ENCODE assay signal across 26 mouse cellular contexts in the genomic region with DNA sequence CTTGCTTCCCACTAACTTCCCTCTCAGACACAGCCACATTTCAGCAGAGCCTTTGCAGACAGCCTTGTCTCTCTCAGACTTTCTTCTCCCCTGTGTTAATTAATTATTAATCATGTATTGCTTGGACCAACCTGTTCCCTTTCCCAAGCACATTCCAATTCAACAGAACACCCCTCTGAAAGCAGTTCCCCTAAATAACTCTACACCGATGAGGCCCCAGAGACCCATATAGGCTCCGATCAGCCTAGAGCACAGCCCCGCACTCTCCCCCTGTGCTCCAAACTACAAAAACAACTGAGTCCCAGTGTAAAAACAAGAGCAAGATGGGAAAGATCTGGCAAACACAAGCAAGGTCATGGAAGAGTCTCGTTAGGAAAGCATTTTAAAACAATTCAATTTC. TPM values are rescaled to one million over a fixed set of nuclear protein-coding genes. Genes with fewer than 3 reads are reported as not detected.
A peak's percentile ranks its signal among the peaks of the same experiment; 100 is the strongest.
DNase-seq lines count a peak whose midpoint lies in the region; ATAC-seq and TF ChIP-seq lines count a peak whose summit lies in the region.
"Had no signal": no experiment of that assay in that cellular context is flagged by ENCODE, and none has a peak within 500 bp of the region (broad histone marks: within the 10 kb centered on the region; RNA-seq: fewer than 3 reads in every experiment).

No protein-coding gene starts in this region.

- 58% methylated on average over 4 of the region's 4 CpGs for WGBS in intestine, embryonic 15.5 days
- 42% methylated on average over 4 of the region's 4 CpGs for WGBS in intestine, postnatal 0 days
- 41% methylated on average over 4 of the region's 4 CpGs for WGBS in limb, embryonic 12.5 days
- WGBS in limb, embryonic 10.5 days, result 82% methylated on average over 4 of the region's 4 CpGs
- WGBS in intestine, embryonic 16.5 days, result 48% methylated on average over 4 of the region's 4 CpGs
- WGBS in limb, embryonic 14.5 days, result 37% methylated on average over 4 of the region's 4 CpGs

- H3K9me3 ChIP-seq in intestine, embryonic 15.5 days, result no peaks in the 10 kb centered on the region
- no peaks in the 10 kb centered on the region for H3K9me3 ChIP-seq in intestine, postnatal 0 days (ENCODE audit: control insufficient read depth)
- no peaks in the 10 kb centered on the region; the same call in 1 of the 2 replicates for H3K9me3 ChIP-seq in limb, embryonic 12.5 days
- no peaks in the 10 kb centered on the region for H3K9me3 ChIP-seq in limb, embryonic 10.5 days (replicated peaks)
- no peaks in the 10 kb centered on the region for H3K9me3 ChIP-seq in intestine, embryonic 16.5 days (ENCODE audit: control insufficient read depth, low read length)
- H3K9me3 ChIP-seq in limb, embryonic 14.5 days (ENCODE audit: control insufficient read depth, low read length), result no peaks in the 10 kb centered on the region
- H3K9me3 ChIP-seq: embryonic facial prominence, embryonic 13.5 days; forebrain, embryonic 13.5 days; heart, embryonic 15.5 days had no signal

- TF ChIP-seq CTCF in intestine, postnatal 0 days (IDR thresholded peaks at IDR 0.05; ENCODE audit: low read depth), result no peak

- 0 out of 2 replicates have a peak overlapping the region, but pooled peaks have one; percentile 7 for H3K4me2 ChIP-seq in intestine, embryonic 15.5 days (replicated peaks)
- no peak overlapping the region for H3K4me2 ChIP-seq in intestine, postnatal 0 days (replicated peaks; ENCODE audit: low read depth)
- H3K4me2 ChIP-seq in limb, embryonic 12.5 days, result 0 out of 2 replicates have a peak overlapping the region, but pooled peaks have one; percentile 15
- H3K4me2 ChIP-seq in intestine, embryonic 16.5 days (ENCODE audit: low read depth, low read length), result no peak overlapping the region
- no peak overlapping the region for H3K4me2 ChIP-seq in limb, embryonic 14.5 days (replicated peaks; ENCODE audit: low read depth, low read length, severe bottlenecking)
- H3K4me2 ChIP-seq: embryonic facial prominence, embryonic 13.5 days; forebrain, embryonic 13.5 days; heart, embryonic 15.5 days; hindbrain, embryonic 14.5 days had no signal

- H3K27me3 ChIP-seq in intestine, embryonic 15.5 days (replicated peaks), result no peaks in the 10 kb centered on the region
- no peaks in the 10 kb centered on the region for H3K27me3 ChIP-seq in intestine, postnatal 0 days (replicated peaks; ENCODE audit: control insufficient read depth, insufficient read depth, low read length)
- no peaks in the 10 kb centered on the region for H3K27me3 ChIP-seq in limb, embryonic 12.5 days
- H3K27me3 ChIP-seq in limb, embryonic 10.5 days (ENCODE audit: low read depth, poor library complexity, severe bottlenecking), result no peaks in the 10 kb centered on the region; the same call in 1 of the 2 replicates
- no peaks in the 10 kb centered on the region for H3K27me3 ChIP-seq in intestine, embryonic 16.5 days (replicated peaks; ENCODE audit: control insufficient read depth, insufficient read depth, low read length)
- H3K27me3 ChIP-seq in limb, embryonic 14.5 days (ENCODE audit: control insufficient read depth, insufficient read depth, low read length), result no peaks in the 10 kb centered on the region
- H3K27me3 ChIP-seq: embryonic facial prominence, embryonic 13.5 days; forebrain, embryonic 13.5 days; heart, embryonic 15.5 days; liver, embryonic 13.5 days had no signal

- no peaks in the 10 kb centered on the region for H3K4me1 ChIP-seq in intestine, embryonic 15.5 days (replicated peaks)
- no peaks in the 10 kb centered on the region for H3K4me1 ChIP-seq in intestine, postnatal 0 days (replicated peaks; ENCODE audit: control insufficient read depth, insufficient read depth, low read length)
- peaks cover 14% of the 10 kb centered on the region for H3K4me1 ChIP-seq in limb, embryonic 12.5 days (replicated peaks)
- H3K4me1 ChIP-seq in limb, embryonic 10.5 days, result no peaks in the 10 kb centered on the region
- H3K4me1 ChIP-seq in intestine, embryonic 16.5 days (ENCODE audit: control insufficient read depth, insufficient read depth, low read length), result no peaks in the 10 kb centered on the region
- H3K4me1 ChIP-seq in limb, embryonic 14.5 days (ENCODE audit: control insufficient read depth, insufficient read depth, low read length), result no peaks in the 10 kb centered on the region
- H3K4me1 ChIP-seq: forebrain, embryonic 13.5 days; liver, embryonic 13.5 days had no signal

- H3K9ac ChIP-seq in intestine, embryonic 15.5 days, result no peak overlapping the region
- no peak overlapping the region for H3K9ac ChIP-seq in intestine, postnatal 0 days (ENCODE audit: low read depth, low read length)
- H3K9ac ChIP-seq in limb, embryonic 12.5 days (replicated peaks), result no peak overlapping the region
- no peak overlapping the region for H3K9ac ChIP-seq in intestine, embryonic 16.5 days (ENCODE audit: low read depth, low read length)
- no peak overlapping the region for H3K9ac ChIP-seq in limb, embryonic 14.5 days (ENCODE audit: low read depth, low read length, severe bottlenecking)
- H3K9ac ChIP-seq: embryonic facial prominence, embryonic 13.5 days; forebrain, embryonic 13.5 days; heart, embryonic 15.5 days; hindbrain, embryonic 14.5 days; liver, embryonic 13.5 days had no signal

- no peaks in the 10 kb centered on the region for H3K36me3 ChIP-seq in intestine, embryonic 15.5 days
- no peaks in the 10 kb centered on the region for H3K36me3 ChIP-seq in intestine, postnatal 0 days (ENCODE audit: control insufficient read depth, insufficient read depth)
- no peaks in the 10 kb centered on the region for H3K36me3 ChIP-seq in limb, embryonic 12.5 days
- no peaks in the 10 kb centered on the region for H3K36me3 ChIP-seq in limb, embryonic 10.5 days
- H3K36me3 ChIP-seq in intestine, embryonic 16.5 days (ENCODE audit: control insufficient read depth, insufficient read depth, low read length), result no peaks in the 10 kb centered on the region
- no peaks in the 10 kb centered on the region for H3K36me3 ChIP-seq in limb, embryonic 14.5 days (ENCODE audit: control insufficient read depth, insufficient read depth, low read length)
- H3K36me3 ChIP-seq: embryonic facial prominence, embryonic 13.5 days; heart, embryonic 15.5 days; liver, embryonic 13.5 days had no signal

- H3K27ac ChIP-seq in intestine, embryonic 15.5 days, result no peak overlapping the region
- no peak overlapping the region for H3K27ac ChIP-seq in intestine, postnatal 0 days (ENCODE audit: low read depth, low read length)
- H3K27ac ChIP-seq in limb, embryonic 12.5 days, result peak overlapping the region; percentile 76
- no peak overlapping the region for H3K27ac ChIP-seq in limb, embryonic 10.5 days
- H3K27ac ChIP-seq in intestine, embryonic 16.5 days (ENCODE audit: low read length), result no peak overlapping the region
- no peak overlapping the region for H3K27ac ChIP-seq in limb, embryonic 14.5 days (replicated peaks; ENCODE audit: low read depth, low read length)
- H3K27ac ChIP-seq: embryonic facial prominence, embryonic 13.5 days; forebrain, embryonic 13.5 days; gastrocnemius, adult 2 months; heart, embryonic 15.5 days; hindbrain, embryonic 14.5 days; liver, embryonic 13.5 days; macrophage had no signal

- no peak; the same call in 1 of the 2 replicates for ATAC-seq in intestine, embryonic 15.5 days
- no peak for ATAC-seq in intestine, postnatal 0 days
- ATAC-seq in limb, embryonic 12.5 days (ENCODE audit: insufficient number of reproducible peaks, insufficient read depth, low FRiP score, low TSS enrichment, low read depth), result no peak
- ATAC-seq in intestine, embryonic 16.5 days, result peak; percentile 11; the same call in 1 of the 2 replicates
- peak; percentile 41; the same call in 1 of the 2 replicates for ATAC-seq in limb, embryonic 14.5 days (ENCODE audit: low FRiP score, low read depth)
- ATAC-seq: forebrain, embryonic 13.5 days; inflammation-experienced regulatory T-cells, adult 6 months; lung, postnatal 0 days had no signal

- DNase-seq in limb, embryonic 10.5 days (ENCODE audit: low spot score), result no peak
- DNase-seq in limb, embryonic 14.5 days (ENCODE audit: low spot score), result no peak
- DNase-seq in layer of hippocampus, adult 18-20 months (ENCODE audit: low spot score in 2 of 2), result no peak
- DNase-seq in natural killer cell, adult 2 months (ENCODE audit: low spot score in 2 of 2), result no peak
- DNase-seq: adrenal gland, postnatal 14 days; cerebellum, adult 8-10 months; cerebellum, postnatal 36 days; embryo, embryonic 11 days; gastrocnemius, adult 2 months; heart, postnatal 4 days; layer of hippocampus, postnatal 36 days; liver, embryonic 13.5 days; right cerebral cortex, postnatal 14 days; spleen, adult 18-20 months; thymus, postnatal 14 days had no signal

- no peak for TF ChIP-seq POLR2A in limb, embryonic 14.5 days (IDR thresholded peaks at IDR 0.05; ENCODE audit: borderline replicate concordance, extremely low read depth, insufficient read depth, insufficient read length)

- no peak overlapping the region for H3K4me3 ChIP-seq in intestine, embryonic 15.5 days (replicated peaks)
- H3K4me3 ChIP-seq in intestine, postnatal 0 days (ENCODE audit: low read depth, low read length), result no peak overlapping the region
- H3K4me3 ChIP-seq in limb, embryonic 12.5 days (replicated peaks), result no peak overlapping the region
- no peak overlapping the region for H3K4me3 ChIP-seq in limb, embryonic 10.5 days
- no peak overlapping the region for H3K4me3 ChIP-seq in intestine, embryonic 16.5 days (ENCODE audit: low read length)
- no peak overlapping the region for H3K4me3 ChIP-seq in limb, embryonic 14.5 days (replicated peaks; ENCODE audit: low read length)
- H3K4me3 ChIP-seq: embryonic facial prominence, embryonic 13.5 days; forebrain, embryonic 13.5 days; gastrocnemius, adult 2 months; heart, embryonic 15.5 days; liver, embryonic 13.5 days had no signal

RNA-seq across cellular contexts. Expression of a gene that starts 16.8 kb away (rescaled TPM):
- polyA plus RNA-seq in intestine, embryonic 15.5 days (2015; fragmentation: Nextera tagmentation; extraction: Ambion mirVana), result 49.2 and 53.4 TPM in 2 replicates
- polyA plus RNA-seq in intestine, postnatal 0 days (2015; fragmentation: Nextera tagmentation; extraction: Ambion mirVana), result 19.6 and 20.9 TPM in 2 replicates
- 103 and 105 TPM in 2 replicates for polyA plus RNA-seq in limb, embryonic 12.5 days (2016; fragmentation: Nextera tagmentation; extraction: Ambion mirVana)
- polyA plus RNA-seq in limb, embryonic 10.5 days (2016; fragmentation: Nextera tagmentation; extraction: Ambion mirVana), result 81.8 and 98.6 TPM in 2 replicates
- polyA plus RNA-seq in intestine, embryonic 16.5 days (2015; fragmentation: Nextera tagmentation; extraction: Ambion mirVana), result 38.5 and 43.4 TPM in 2 replicates
- 80.2 and 102 TPM in 2 replicates for polyA plus RNA-seq in limb, embryonic 14.5 days (2012; rRNA removed)
- polyA plus RNA-seq in limb, embryonic 14.5 days (2014; fragmentation: Nextera tagmentation; extraction: Ambion mirVana), result 68.8 and 75.5 TPM in 2 replicates
- 10 to 100 TPM; 11.7 to 13.3 TPM for total RNA-seq in layer of hippocampus, adult 18-20 months (2021)

RNA-seq across cellular contexts. Expression of a gene that starts 56.5 kb away (rescaled TPM):
- polyA plus RNA-seq in intestine, embryonic 15.5 days (2015; fragmentation: Nextera tagmentation; extraction: Ambion mirVana), result 9.5 and 10.3 TPM in 2 replicates
- 6.2 and 6.9 TPM in 2 replicates for polyA plus RNA-seq in intestine, postnatal 0 days (2015; fragmentation: Nextera tagmentation; extraction: Ambion mirVana)
- polyA plus RNA-seq in limb, embryonic 12.5 days (2016; fragmentation: Nextera tagmentation; extraction: Ambion mirVana), result 3.4 and 4.8 TPM in 2 replicates
- polyA plus RNA-seq in limb, embryonic 10.5 days (2016; fragmentation: Nextera tagmentation; extraction: Ambion mirVana), result 0.77 and 0.79 TPM in 2 replicates
- polyA plus RNA-seq in intestine, embryonic 16.5 days (2015; fragmentation: Nextera tagmentation; extraction: Ambion mirVana), result 9.9 and 13.6 TPM in 2 replicates
- 2.9 and 3.4 TPM in 2 replicates for polyA plus RNA-seq in limb, embryonic 14.5 days (2012; rRNA removed)
- 3.1 and 5.1 TPM in 2 replicates for polyA plus RNA-seq in limb, embryonic 14.5 days (2014; fragmentation: Nextera tagmentation; extraction: Ambion mirVana)
- 100 to 1,000 TPM; 105 to 109 TPM for total RNA-seq in layer of hippocampus, adult 18-20 months (2021)

Comparison
In these comparisons a context has a peak if more than half of its experiments do, and no peak if none do; other contexts are left out.
1. ATAC-seq: peak in intestine, embryonic 16.5 days (single experiment) and limb, embryonic 14.5 days (single experiment); none in intestine, embryonic 15.5 days (single experiment), intestine, postnatal 0 days (single experiment) and limb, embryonic 12.5 days (single experiment).
2. H3K4me2 ChIP-seq: peak in intestine, embryonic 15.5 days (single experiment) and limb, embryonic 12.5 days (single experiment); none in intestine, postnatal 0 days (single experiment), intestine, embryonic 16.5 days (single experiment) and limb, embryonic 14.5 days (single experiment).